ENCODE assay signal across 8 mouse cellular contexts in the genomic region with DNA sequence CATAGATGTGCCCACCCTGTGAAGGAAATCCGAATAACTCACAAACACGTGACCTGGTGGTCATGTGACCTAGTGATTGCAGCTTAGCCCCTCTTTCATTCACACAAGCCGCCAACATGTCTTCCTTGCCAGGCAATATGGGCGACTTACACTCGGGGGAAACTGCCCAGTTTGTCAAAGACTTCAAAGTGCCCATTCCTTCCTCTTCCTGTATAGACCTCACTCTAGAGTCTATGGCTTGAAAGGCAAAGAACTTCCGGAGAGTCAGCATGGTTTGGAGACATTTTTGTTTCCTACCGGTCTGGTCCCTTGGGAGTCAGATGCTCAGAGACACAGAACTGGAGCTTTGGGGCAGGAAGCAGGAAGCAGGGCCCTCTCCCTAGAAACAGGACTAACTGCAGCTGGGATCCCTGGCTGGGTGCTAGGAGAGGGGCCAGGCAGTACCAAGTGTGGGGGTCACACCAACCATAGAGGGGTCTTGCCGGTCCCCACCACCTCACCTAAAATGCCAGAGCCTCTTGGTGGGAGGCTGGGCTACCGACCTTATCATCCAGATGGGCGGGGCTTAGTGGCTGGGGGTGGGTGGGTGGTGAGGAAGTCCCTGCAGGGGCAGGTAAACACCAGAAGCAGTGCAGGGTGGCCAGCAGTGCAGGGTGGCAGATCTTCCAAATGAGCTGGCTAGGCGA. TPM values are rescaled to one million over a fixed set of nuclear protein-coding genes. Genes with fewer than 3 reads are reported as not detected.
DNase-seq lines count a peak whose midpoint lies in the region; ATAC-seq lines count a peak whose summit lies in the region.

No protein-coding gene starts in this region.

- ATAC-seq in neural tube, embryonic 11.5 days (ENCODE audit: insufficient read depth, low FRiP score, low TSS enrichment), result 0 out of 2 replicates have a peak, but pooled peaks have one; percentile 2
- no peak for ATAC-seq in forebrain, embryonic 12.5 days (ENCODE audit: low FRiP score)
- no peak for ATAC-seq in hindbrain, embryonic 15.5 days (ENCODE audit: low FRiP score, low read depth)
- ATAC-seq in liver, embryonic 12.5 days, result no peak
- peak; percentile 11; the same call in 1 of the 2 replicates for ATAC-seq in stomach, embryonic 14.5 days (ENCODE audit: insufficient number of reproducible peaks, insufficient read depth, low FRiP score, low read depth)
- no peak for ATAC-seq in granulocyte monocyte progenitor cell, adult 5-6 weeks (replicated peaks; ENCODE audit: poor library complexity, severe bottlenecking)

- no peaks in the 10 kb centered on the region for H3K27me3 ChIP-seq in neural tube, embryonic 11.5 days (ENCODE audit: control insufficient read depth, insufficient read depth, low read length)
- H3K27me3 ChIP-seq in forebrain, embryonic 12.5 days, result peaks cover 17% of the 10 kb centered on the region
- H3K27me3 ChIP-seq in hindbrain, embryonic 15.5 days, result no peaks in the 10 kb centered on the region
- peaks cover 23% of the 10 kb centered on the region for H3K27me3 ChIP-seq in liver, embryonic 12.5 days (replicated peaks)
- H3K27me3 ChIP-seq in stomach, embryonic 14.5 days (ENCODE audit: control insufficient read depth, insufficient read depth, low read length), result no peaks in the 10 kb centered on the region

- peak overlapping the region; percentile 21 for H3K4me3 ChIP-seq in neural tube, embryonic 11.5 days (ENCODE audit: low read depth, low read length)
- H3K4me3 ChIP-seq in forebrain, embryonic 12.5 days (replicated peaks), result peak overlapping the region; percentile 29
- peak overlapping the region; percentile 23 for H3K4me3 ChIP-seq in hindbrain, embryonic 15.5 days
- H3K4me3 ChIP-seq in liver, embryonic 12.5 days, result peak overlapping the region; percentile 34
- peak overlapping the region; percentile 39 for H3K4me3 ChIP-seq in stomach, embryonic 14.5 days (ENCODE audit: low read depth, low read length)

- H3K4me2 ChIP-seq in neural tube, embryonic 11.5 days (ENCODE audit: low read depth), result peak overlapping the region; percentile 39
- H3K4me2 ChIP-seq in forebrain, embryonic 12.5 days, result peak overlapping the region; percentile 53
- peak overlapping the region; percentile 48 for H3K4me2 ChIP-seq in hindbrain, embryonic 15.5 days
- peak overlapping the region; percentile 56 for H3K4me2 ChIP-seq in liver, embryonic 12.5 days
- H3K4me2 ChIP-seq in stomach, embryonic 14.5 days (replicated peaks; ENCODE audit: low read depth, low read length), result peak overlapping the region; percentile 79

- 0 out of 2 replicates have a peak overlapping the region, but pooled peaks have one; percentile 10 for H3K27ac ChIP-seq in neural tube, embryonic 11.5 days (ENCODE audit: low read depth, low read length)
- 0 out of 2 replicates have a peak overlapping the region, but pooled peaks have one; percentile 38 for H3K27ac ChIP-seq in forebrain, embryonic 12.5 days
- H3K27ac ChIP-seq in hindbrain, embryonic 15.5 days (replicated peaks), result peak overlapping the region; percentile 57
- peak overlapping the region; percentile 62 for H3K27ac ChIP-seq in liver, embryonic 12.5 days
- H3K27ac ChIP-seq in stomach, embryonic 14.5 days (ENCODE audit: low read length), result peak overlapping the region; percentile 91

- 58% methylated on average over 11 of the region's 11 CpGs for WGBS in neural tube, embryonic 11.5 days
- 51% methylated on average over 11 of the region's 11 CpGs for WGBS in forebrain, embryonic 12.5 days
- 45% methylated on average over 11 of the region's 11 CpGs for WGBS in hindbrain, embryonic 15.5 days
- WGBS in liver, embryonic 12.5 days (ENCODE audit: insufficient replicate concordance), result 25% methylated on average over 11 of the region's 11 CpGs
- WGBS in stomach, embryonic 14.5 days, result 30% methylated on average over 11 of the region's 11 CpGs

- no peak for DNase-seq in neural tube, embryonic 11.5 days (ENCODE audit: low spot score)
- DNase-seq in neural tube, embryonic 10.5 days (ENCODE audit: extremely low spot score, low spot score), result no peak
- DNase-seq in c-Kit-positive CD71-positive TER-119-positive erythroid progenitor cells, embryonic 14.5 days (ENCODE audit: low spot score), result no peak

- H3K9ac ChIP-seq in neural tube, embryonic 11.5 days (ENCODE audit: low read length), result peak overlapping the region; percentile 55
- peak overlapping the region; percentile 61; the same call in 1 of the 2 replicates for H3K9ac ChIP-seq in forebrain, embryonic 12.5 days
- H3K9ac ChIP-seq in hindbrain, embryonic 15.5 days, result peak overlapping the region; percentile 26; the same call in 1 of the 2 replicates
- peak overlapping the region; percentile 22; the same call in 1 of the 2 replicates for H3K9ac ChIP-seq in liver, embryonic 12.5 days
- H3K9ac ChIP-seq in stomach, embryonic 14.5 days (replicated peaks; ENCODE audit: low read depth, low read length), result peak overlapping the region; percentile 50

- no peaks in the 10 kb centered on the region for H3K9me3 ChIP-seq in neural tube, embryonic 11.5 days (ENCODE audit: control insufficient read depth, low read length)
- no peaks in the 10 kb centered on the region for H3K9me3 ChIP-seq in forebrain, embryonic 12.5 days
- no peaks in the 10 kb centered on the region for H3K9me3 ChIP-seq in hindbrain, embryonic 15.5 days
- H3K9me3 ChIP-seq in liver, embryonic 12.5 days (replicated peaks), result no peaks in the 10 kb centered on the region
- H3K9me3 ChIP-seq in stomach, embryonic 14.5 days (ENCODE audit: control insufficient read depth, low read depth, low read length), result no peaks in the 10 kb centered on the region

- H3K4me1 ChIP-seq in neural tube, embryonic 11.5 days (ENCODE audit: control insufficient read depth, insufficient read depth, low read length), result peaks cover 12% of the 10 kb centered on the region
- H3K4me1 ChIP-seq in forebrain, embryonic 12.5 days, result peaks cover 27% of the 10 kb centered on the region
- peaks cover 33% of the 10 kb centered on the region for H3K4me1 ChIP-seq in hindbrain, embryonic 15.5 days (replicated peaks)
- peaks cover 51% of the 10 kb centered on the region for H3K4me1 ChIP-seq in liver, embryonic 12.5 days
- peaks cover 27% of the 10 kb centered on the region for H3K4me1 ChIP-seq in stomach, embryonic 14.5 days (ENCODE audit: control insufficient read depth, insufficient read depth, low read length)

- H3K36me3 ChIP-seq in neural tube, embryonic 11.5 days (ENCODE audit: control insufficient read depth, insufficient read depth, low read length), result no peaks in the 10 kb centered on the region
- no peaks in the 10 kb centered on the region for H3K36me3 ChIP-seq in forebrain, embryonic 12.5 days (replicated peaks)
- no peaks in the 10 kb centered on the region for H3K36me3 ChIP-seq in hindbrain, embryonic 15.5 days
- H3K36me3 ChIP-seq in liver, embryonic 12.5 days, result no peaks in the 10 kb centered on the region
- H3K36me3 ChIP-seq in stomach, embryonic 14.5 days (ENCODE audit: control insufficient read depth, insufficient read depth, low read length), result no peaks in the 10 kb centered on the region

RNA-seq across cellular contexts. Expression of a gene that starts 2.3 kb away (rescaled TPM):
- 11.8 and 12.8 TPM in 2 replicates for polyA plus RNA-seq in neural tube, embryonic 11.5 days (2014; fragmentation: Nextera tagmentation; extraction: Ambion mirVana)
- 6.2 and 7.6 TPM in 2 replicates for polyA plus RNA-seq in forebrain, embryonic 12.5 days (2016; fragmentation: Nextera tagmentation; extraction: Ambion mirVana)
- 8.3 and 9.1 TPM in 2 replicates for polyA plus RNA-seq in hindbrain, embryonic 15.5 days (2015; fragmentation: Nextera tagmentation; extraction: Ambion mirVana)
- polyA plus RNA-seq in liver, embryonic 12.5 days (2016; fragmentation: Nextera tagmentation; extraction: Ambion mirVana), result 5.2 and 5.6 TPM in 2 replicates
- 38.8 and 42.0 TPM in 2 replicates for polyA plus RNA-seq in stomach, embryonic 14.5 days (2014; fragmentation: Nextera tagmentation; extraction: Ambion mirVana)
- 8.1 and 9.1 TPM in 2 replicates for total RNA-seq in granulocyte monocyte progenitor cell, adult 5-6 weeks (2014; fragmentation: Nextera tagmentation)
- 1.0 and 1.5 TPM in 2 replicates for total RNA-seq in granulocyte monocyte progenitor cell, adult 5-6 weeks (2017)

RNA-seq across cellular contexts. Expression of a gene that starts 15.6 kb away (rescaled TPM):
- polyA plus RNA-seq in neural tube, embryonic 11.5 days (2014; fragmentation: Nextera tagmentation; extraction: Ambion mirVana), result 0.38 TPM in 1 of 2 replicates, not detected in the other
- 0.32 and 0.35 TPM in 2 replicates for polyA plus RNA-seq in forebrain, embryonic 12.5 days (2016; fragmentation: Nextera tagmentation; extraction: Ambion mirVana)
- 0.61 and 0.71 TPM in 2 replicates for polyA plus RNA-seq in hindbrain, embryonic 15.5 days (2015; fragmentation: Nextera tagmentation; extraction: Ambion mirVana)
- 0.02 TPM in 1 of 2 replicates, not detected in the other for polyA plus RNA-seq in liver, embryonic 12.5 days (2016; fragmentation: Nextera tagmentation; extraction: Ambion mirVana)
- 0.12 TPM in 1 of 2 replicates, not detected in the other for polyA plus RNA-seq in stomach, embryonic 14.5 days (2014; fragmentation: Nextera tagmentation; extraction: Ambion mirVana)
- not detected in 2 replicates for total RNA-seq in granulocyte monocyte progenitor cell, adult 5-6 weeks (2014; fragmentation: Nextera tagmentation)
- total RNA-seq in granulocyte monocyte progenitor cell, adult 5-6 weeks (2017), result not detected in 2 replicates

RNA-seq across cellular contexts. Expression of a gene that starts 33.8 kb away (rescaled TPM):
- not detected in 2 replicates for polyA plus RNA-seq in neural tube, embryonic 11.5 days (2014; fragmentation: Nextera tagmentation; extraction: Ambion mirVana)
- not detected in 2 replicates for polyA plus RNA-seq in forebrain, embryonic 12.5 days (2016; fragmentation: Nextera tagmentation; extraction: Ambion mirVana)
- polyA plus RNA-seq in hindbrain, embryonic 15.5 days (2015; fragmentation: Nextera tagmentation; extraction: Ambion mirVana), result 0.22 and 0.26 TPM in 2 replicates
- polyA plus RNA-seq in liver, embryonic 12.5 days (2016; fragmentation: Nextera tagmentation; extraction: Ambion mirVana), result 0.11 and 0.15 TPM in 2 replicates
- polyA plus RNA-seq in stomach, embryonic 14.5 days (2014; fragmentation: Nextera tagmentation; extraction: Ambion mirVana), result 0.34 and 0.41 TPM in 2 replicates
- total RNA-seq in granulocyte monocyte progenitor cell, adult 5-6 weeks (2014; fragmentation: Nextera tagmentation), result not detected in 2 replicates
- total RNA-seq in granulocyte monocyte progenitor cell, adult 5-6 weeks (2017), result not detected in 2 replicates

RNA-seq across cellular contexts. Expression of a gene that starts 43.7 kb away (rescaled TPM):
- 8.0 and 8.5 TPM in 2 replicates for polyA plus RNA-seq in neural tube, embryonic 11.5 days (2014; fragmentation: Nextera tagmentation; extraction: Ambion mirVana)
- polyA plus RNA-seq in forebrain, embryonic 12.5 days (2016; fragmentation: Nextera tagmentation; extraction: Ambion mirVana), result 2.6 and 4.6 TPM in 2 replicates
- 5.4 and 5.6 TPM in 2 replicates for polyA plus RNA-seq in hindbrain, embryonic 15.5 days (2015; fragmentation: Nextera tagmentation; extraction: Ambion mirVana)
- polyA plus RNA-seq in liver, embryonic 12.5 days (2016; fragmentation: Nextera tagmentation; extraction: Ambion mirVana), result 87.7 and 90.9 TPM in 2 replicates
- 9.4 and 15.9 TPM in 2 replicates for polyA plus RNA-seq in stomach, embryonic 14.5 days (2014; fragmentation: Nextera tagmentation; extraction: Ambion mirVana)
- total RNA-seq in granulocyte monocyte progenitor cell, adult 5-6 weeks (2014; fragmentation: Nextera tagmentation), result 325 and 431 TPM in 2 replicates
- total RNA-seq in granulocyte monocyte progenitor cell, adult 5-6 weeks (2017), result 94.7 and 105 TPM in 2 replicates

Comparison
In these comparisons a context has a peak if more than half of its experiments do, and no peak if none do; other contexts are left out.
1. ATAC-seq: peak in neural tube, embryonic 11.5 days (single experiment) and stomach, embryonic 14.5 days (single experiment); none in forebrain, embryonic 12.5 days (single experiment), hindbrain, embryonic 15.5 days (single experiment), liver, embryonic 12.5 days (single experiment) and granulocyte monocyte progenitor cell, adult 5-6 weeks (single experiment).
2. H3K27ac ChIP-seq: peak in every context shown above with its lines; median percentile 91 in stomach, embryonic 14.5 days; 62 in liver, embryonic 12.5 days; 57 in hindbrain, embryonic 15.5 days; 38 in forebrain, embryonic 12.5 days; 10 in neural tube, embryonic 11.5 days.
3. Peak in every context shown above with its lines, with median percentiles within 50 percentile points of each other: H3K4me2 ChIP-seq, H3K4me3 ChIP-seq and H3K9ac ChIP-seq.